Mouse (Mus musculus) heart, embryonic 16.5 days (tissue): ENCODE measurements at regions not wholly inside any gene's neighbourhood (a gene's known extent, or its start where the extent isn't known, plus 50 kb on each side); places are given as distances from the start of the nearest gene placed in this dataset.

ENCODE experiments used
- ATAC-seq: fragments of 200-750 bp; cut with Nextera tagmentation; replicated peaks from 2 replicates; pipeline ENCODE4 v1.8.0; 2017; ENCODE audit warnings: moderate number of reproducible peaks; ENCODE audit not compliant: insufficient read depth, low FRiP score; ENCODE audit errors: extremely low read depth
- H3K27ac ChIP-seq: fragments of 300-500 bp; sonication (generic); 2 replicates; pipeline ENCODE4 v1.5.1; 2014; ENCODE audit warnings: mild to moderate bottlenecking, low read length, control low read depth, moderate library complexity
- H3K27me3 ChIP-seq: fragments of 300-500 bp; sonication (generic); 2 replicates; pipeline ENCODE4 v1.6.1; 2014; ENCODE audit warnings: low read length, mixed read lengths; ENCODE audit not compliant: control insufficient read depth, insufficient read depth
- H3K36me3 ChIP-seq: fragments of 300-500 bp; sonication (generic); 2 replicates; pipeline ENCODE4 v1.6.1; 2014; ENCODE audit not compliant: control insufficient read depth, insufficient read depth
- H3K4me1 ChIP-seq: fragments of 300-500 bp; sonication (generic); 2 replicates; pipeline ENCODE4 v1.6.1; 2014; ENCODE audit warnings: low read length, mixed read lengths; ENCODE audit not compliant: control insufficient read depth, insufficient read depth
- H3K4me2 ChIP-seq: fragments of 300-500 bp; sonication (generic); 2 replicates; pipeline ENCODE4 v1.6.1; 2014; ENCODE audit warnings: low read depth, mild to moderate bottlenecking, control low read depth, low read length
- H3K4me3 ChIP-seq: fragments of 300-500 bp; sonication (generic); 2 replicates; pipeline ENCODE4 v1.5.1; 2014; ENCODE audit warnings: mild to moderate bottlenecking, control low read depth, low read length
- H3K9ac ChIP-seq: fragments of 300-500 bp; sonication (generic); 2 replicates; pipeline ENCODE4 v1.6.1; 2014; ENCODE audit warnings: low read length, control low read depth
- H3K9me3 ChIP-seq: fragments of 300-500 bp; sonication (generic); replicated peaks from 2 replicates; pipeline ENCODE4 v1.6.1; 2016; ENCODE audit warnings: low read length; ENCODE audit not compliant: control insufficient read depth
- WGBS: fragments of 180-500 bp; shearing (Covaris S2); extraction: QIAGEN DNeasy Blood & Tissue Kit; methylation state at CpG from one replicate; pipeline ENCODE4 v1.1.7; 2014; 5-methylcytosine and 5-hydroxymethylcytosine counted together

DNA sequence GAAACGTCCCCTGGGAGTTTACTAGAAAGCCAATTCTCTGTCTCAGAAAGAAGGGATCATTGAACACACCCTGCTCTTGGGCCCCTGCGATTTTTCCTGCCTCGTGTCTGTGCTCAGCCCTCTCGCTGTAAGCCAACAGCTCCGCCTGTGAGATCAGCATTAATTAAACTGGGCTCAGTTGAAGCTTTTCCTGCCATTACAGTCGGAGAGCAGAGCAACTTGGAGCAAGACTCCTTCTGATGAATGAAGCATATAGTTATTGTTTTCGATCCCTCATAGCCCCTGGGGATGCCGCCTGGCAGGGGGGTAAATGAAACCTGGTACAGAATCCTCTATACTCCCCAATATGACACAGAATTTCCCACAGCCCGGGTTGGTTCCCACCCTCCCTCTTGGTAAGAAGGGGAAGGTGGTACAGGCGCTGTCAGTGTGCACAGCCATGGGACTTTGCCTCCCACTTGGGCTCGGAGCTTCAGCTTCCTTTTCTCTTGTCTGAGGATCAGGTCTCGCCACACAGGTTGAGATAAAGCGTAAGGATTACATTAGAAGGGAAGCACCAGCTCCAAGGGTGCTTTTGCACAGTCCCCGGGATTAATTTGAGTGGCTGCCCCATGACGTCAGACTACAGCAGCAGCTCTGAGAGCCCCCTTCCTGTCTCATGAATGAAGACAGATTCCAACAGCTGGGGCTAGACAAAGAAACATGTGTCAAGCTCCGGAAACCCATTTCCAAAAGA is 257.1 kb downstream of the Mycn start:
- H3K27me3 ChIP-seq = no peaks in the 10 kb centered on the region
- no peak for ATAC-seq
- WGBS = 39% methylated on average over 16 of the region's 16 CpGs
- H3K36me3 ChIP-seq = no peaks in the 10 kb centered on the region
- peak overlapping the region; percentile 27 for H3K4me2 ChIP-seq
- no peaks in the 10 kb centered on the region for H3K9me3 ChIP-seq
- no peak overlapping the region for H3K27ac ChIP-seq
- H3K9ac ChIP-seq = no peak overlapping the region
- H3K4me1 ChIP-seq = peaks cover 23% of the 10 kb centered on the region
- H3K4me3 ChIP-seq = no peak overlapping the region

DNA sequence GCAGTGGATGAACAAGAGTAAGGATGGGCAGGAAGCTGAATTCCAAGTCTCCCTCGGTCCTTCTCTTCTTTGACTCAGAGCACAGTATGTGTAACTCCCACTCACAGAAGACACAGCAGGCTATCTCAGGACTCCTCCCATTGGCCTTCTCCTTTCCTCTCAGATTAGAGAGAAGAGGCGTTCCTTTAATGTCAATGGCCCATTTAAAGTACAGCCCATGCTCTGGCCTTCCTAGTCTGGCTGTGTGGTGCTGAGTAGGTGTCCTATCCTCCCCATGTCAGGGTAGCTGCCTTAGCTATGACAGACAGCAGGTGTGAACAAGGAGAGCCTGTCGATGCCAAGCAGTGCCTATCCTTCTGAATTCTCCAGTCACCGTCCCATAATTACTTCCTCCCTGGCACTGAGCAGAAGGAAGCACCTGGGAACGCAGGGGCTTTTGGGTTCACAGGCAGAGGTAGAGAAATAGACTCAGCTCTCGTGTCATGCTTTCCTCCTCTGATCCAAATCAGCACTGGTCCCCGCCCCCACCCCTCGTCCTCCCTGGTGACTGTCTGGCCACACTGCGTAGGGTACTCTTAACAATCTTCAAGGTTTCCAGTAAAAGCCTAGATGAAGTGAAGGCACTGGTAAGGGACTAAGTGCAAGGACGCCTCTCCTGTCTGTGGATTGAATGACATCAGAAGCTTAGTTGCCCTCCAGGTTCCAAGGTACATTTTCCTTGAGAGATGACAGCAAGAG is 257.8 kb downstream of the Mycn start:
- no peak overlapping the region for H3K27ac ChIP-seq

DNA sequence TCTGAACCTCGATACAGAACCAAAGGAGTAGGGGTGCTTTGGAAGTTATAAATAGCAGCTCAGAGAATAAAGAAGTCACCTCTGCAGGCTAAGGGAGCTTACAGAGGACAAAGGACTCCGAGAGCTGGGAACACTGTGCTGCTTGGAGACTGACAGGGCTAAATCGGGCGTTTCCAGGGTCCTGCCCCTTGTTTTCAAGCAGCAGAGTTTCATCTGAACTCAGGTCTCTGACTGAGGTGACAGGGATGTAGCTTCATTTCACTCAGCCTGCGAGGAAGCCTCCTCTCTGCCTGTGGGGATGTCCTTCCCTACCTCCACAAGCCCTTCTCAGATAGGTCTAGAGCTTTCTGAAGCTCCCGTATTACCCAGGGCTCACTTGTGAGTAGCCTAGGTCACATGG is 260.6 kb downstream of the Mycn start:
- Histone ChIP-seq H3K27ac (peak overlapping the region; percentile 85), H3K9ac (peak overlapping the region; percentile 28), H3K4me3 (peak overlapping the region; percentile 42), H3K4me2 (peak overlapping the region; percentile 60), H3K4me1 (peaks cover 23% of the 10 kb centered on the region), H3K9me3 (no peaks in the 10 kb centered on the region), H3K27me3 (no peaks in the 10 kb centered on the region), H3K36me3 (no peaks in the 10 kb centered on the region)
- 22% methylated on average over 6 of the region's 6 CpGs for WGBS
- ATAC-seq = peak; percentile 59; the same call in 1 of the 2 replicates

More for the DNA sequence above, 257.8 kb downstream of the Mycn start:
- Histone ChIP-seq H3K4me2 (no peak overlapping the region), H3K9ac (no peak overlapping the region), H3K4me1 (peaks cover 23% of the 10 kb centered on the region), H3K27me3 (no peaks in the 10 kb centered on the region), H3K9me3 (no peaks in the 10 kb centered on the region), H3K4me3 (no peak overlapping the region), H3K36me3 (no peaks in the 10 kb centered on the region)
- WGBS = 49% methylated on average over 10 of the region's 10 CpGs
- no peak for ATAC-seq

DNA sequence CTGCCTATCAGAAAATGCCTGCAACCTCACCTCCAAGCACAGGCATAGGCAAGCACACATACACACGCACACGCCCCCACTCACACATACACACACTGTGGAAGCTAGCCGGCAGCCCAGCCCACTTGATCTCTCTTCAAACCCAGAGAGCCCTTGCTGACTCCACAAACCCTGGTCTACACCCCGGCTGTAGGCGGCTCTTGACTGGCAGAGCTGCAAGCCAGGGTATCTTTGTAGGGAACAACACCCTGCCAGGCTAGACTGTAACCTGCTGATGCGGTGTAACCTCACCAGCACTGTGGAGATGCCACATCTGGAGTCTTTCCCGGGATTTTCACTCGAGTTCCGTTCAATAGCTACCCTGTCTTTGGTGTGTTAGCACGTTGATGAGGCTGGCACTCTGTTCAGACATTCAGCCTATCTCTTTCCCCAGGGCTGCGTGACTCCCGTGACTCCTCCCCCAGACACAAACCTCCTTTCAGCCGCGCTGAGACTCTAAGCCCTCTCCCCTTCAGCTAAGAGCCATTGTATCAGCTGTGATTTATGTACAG is 261.3 kb downstream of the Mycn start:
- 13% methylated on average over 14 of the region's 14 CpGs for WGBS
- H3K27ac ChIP-seq = peak overlapping the region; percentile 85
- H3K4me2 ChIP-seq = peak overlapping the region; percentile 60
- H3K4me3 ChIP-seq = peak overlapping the region; percentile 42
- H3K9ac ChIP-seq = peak overlapping the region; percentile 28
- peak; percentile 75 for ATAC-seq
- H3K27me3 ChIP-seq = no peaks in the 10 kb centered on the region
- no peaks in the 10 kb centered on the region for H3K9me3 ChIP-seq
- no peaks in the 10 kb centered on the region for H3K36me3 ChIP-seq
- H3K4me1 ChIP-seq = peaks cover 20% of the 10 kb centered on the region

DNA sequence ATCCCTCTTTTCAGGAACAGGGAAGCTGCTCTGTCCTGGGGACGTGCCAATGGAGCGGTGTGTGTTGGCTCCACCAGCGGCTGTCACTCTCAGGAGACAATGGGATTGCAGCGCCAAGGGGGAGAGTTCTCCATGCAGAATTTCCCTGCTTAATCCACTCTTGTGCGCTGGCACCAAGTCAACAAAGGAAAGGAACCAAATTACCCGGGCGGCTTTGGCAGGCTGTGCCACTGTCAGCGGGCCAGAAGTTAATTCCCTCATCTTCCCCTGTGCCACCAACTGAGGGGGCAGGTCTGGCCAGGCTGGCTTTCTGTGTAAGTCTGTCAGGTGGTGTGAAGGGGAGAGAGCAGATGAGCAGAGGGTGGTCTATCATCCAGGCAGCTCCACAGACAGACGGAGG is 265.0 kb downstream of the Mycn start:
- no peak for ATAC-seq
- no peaks in the 10 kb centered on the region for H3K9me3 ChIP-seq
- WGBS = 62% methylated on average over 9 of the region's 9 CpGs
- no peak overlapping the region for H3K9ac ChIP-seq
- no peaks in the 10 kb centered on the region for H3K27me3 ChIP-seq
- H3K4me1 ChIP-seq = peaks cover 5% of the 10 kb centered on the region; the same call in 1 of the 2 replicates
- no peaks in the 10 kb centered on the region for H3K36me3 ChIP-seq
- H3K27ac ChIP-seq = no peak overlapping the region
- H3K4me2 ChIP-seq = no peak overlapping the region
- H3K4me3 ChIP-seq = no peak overlapping the region

DNA sequence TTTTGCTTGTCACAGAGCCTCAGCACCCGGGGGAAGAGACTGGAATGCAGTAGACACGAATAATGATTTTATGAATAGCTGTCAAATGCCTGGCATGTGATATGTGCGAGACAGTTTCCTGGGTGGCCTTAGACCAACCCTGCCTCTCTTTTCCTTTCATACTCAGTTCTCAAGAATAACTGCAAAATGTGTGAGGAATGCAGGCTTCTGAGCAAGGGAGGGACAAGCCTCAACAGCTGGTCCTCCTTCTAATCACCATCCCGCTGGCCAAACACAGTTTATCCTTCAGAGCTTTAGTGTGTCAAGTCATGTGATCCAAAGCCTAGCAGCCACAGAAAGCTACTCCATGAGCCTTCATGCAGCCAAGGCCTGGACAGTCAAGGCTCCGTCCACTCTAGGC is 271.8 kb downstream of the Mycn start:
- ATAC-seq = 0 out of 2 replicates have a peak, but pooled peaks have one; percentile 32
- Histone ChIP-seq H3K9ac (no peak overlapping the region), H3K27ac (no peak overlapping the region), H3K4me1 (no peaks in the 10 kb centered on the region; the same call in 1 of the 2 replicates), H3K36me3 (no peaks in the 10 kb centered on the region), H3K4me2 (no peak overlapping the region), H3K9me3 (no peaks in the 10 kb centered on the region), H3K4me3 (no peak overlapping the region), H3K27me3 (no peaks in the 10 kb centered on the region)
- WGBS = 47% methylated on average over 5 of the region's 5 CpGs

DNA sequence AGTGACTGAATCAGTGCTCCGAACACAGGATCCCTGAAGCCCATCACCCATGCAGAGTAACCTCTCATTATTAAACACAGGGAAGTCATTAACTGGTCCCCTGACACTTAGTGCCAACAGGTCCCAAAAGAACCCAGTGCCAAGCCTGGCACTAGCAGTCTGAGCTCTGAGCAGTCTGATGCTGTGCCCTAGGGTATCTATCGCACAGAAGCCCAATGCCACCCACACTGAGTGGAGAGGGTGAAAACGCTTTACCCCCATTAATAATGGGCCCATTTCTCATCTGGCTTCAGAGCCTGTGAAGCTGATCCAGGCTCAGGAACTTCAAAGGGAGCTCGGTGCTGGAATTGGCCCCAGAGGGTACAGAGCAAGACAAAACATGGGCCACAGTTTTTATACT is 272.8 kb downstream of the Mycn start:
- H3K9me3 ChIP-seq = no peaks in the 10 kb centered on the region
- H3K9ac ChIP-seq = no peak overlapping the region
- no peak overlapping the region for H3K27ac ChIP-seq
- 87% methylated on average over 4 of the region's 4 CpGs for WGBS
- no peak overlapping the region for H3K4me3 ChIP-seq
- H3K4me1 ChIP-seq = no peaks in the 10 kb centered on the region
- no peaks in the 10 kb centered on the region for H3K36me3 ChIP-seq
- H3K27me3 ChIP-seq = no peaks in the 10 kb centered on the region
- H3K4me2 ChIP-seq = no peak overlapping the region
- no peak for ATAC-seq

DNA sequence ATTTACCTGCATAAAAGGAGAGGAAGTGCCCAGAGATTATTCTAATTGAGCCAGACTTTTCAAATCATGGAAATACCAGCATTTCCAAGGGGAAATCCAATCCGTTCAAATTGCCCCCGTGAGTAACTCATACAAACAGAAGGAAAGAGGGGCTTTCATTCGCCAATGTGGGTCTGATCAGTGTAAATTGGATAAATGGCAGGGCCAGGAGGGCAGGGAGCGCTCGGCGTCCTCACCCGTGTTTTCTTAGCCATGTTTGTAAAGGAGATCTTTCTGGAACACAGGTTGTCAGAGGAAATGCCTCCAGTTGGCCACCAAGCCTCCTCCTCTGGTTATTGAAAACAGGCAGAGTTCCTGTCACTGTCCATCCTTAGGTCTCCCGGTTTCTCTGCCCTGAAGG is 286.1 kb downstream of the Mycn start:
- H3K9ac ChIP-seq = no peak overlapping the region
- H3K4me2 ChIP-seq = no peak overlapping the region
- 80% methylated on average over 8 of the region's 8 CpGs for WGBS
- H3K27ac ChIP-seq = no peak overlapping the region
- no peak overlapping the region for H3K4me3 ChIP-seq
- ATAC-seq = no peak
- no peaks in the 10 kb centered on the region for H3K27me3 ChIP-seq
- H3K36me3 ChIP-seq = no peaks in the 10 kb centered on the region
- H3K9me3 ChIP-seq = peaks cover 7% of the 10 kb centered on the region
- H3K4me1 ChIP-seq = no peaks in the 10 kb centered on the region

DNA sequence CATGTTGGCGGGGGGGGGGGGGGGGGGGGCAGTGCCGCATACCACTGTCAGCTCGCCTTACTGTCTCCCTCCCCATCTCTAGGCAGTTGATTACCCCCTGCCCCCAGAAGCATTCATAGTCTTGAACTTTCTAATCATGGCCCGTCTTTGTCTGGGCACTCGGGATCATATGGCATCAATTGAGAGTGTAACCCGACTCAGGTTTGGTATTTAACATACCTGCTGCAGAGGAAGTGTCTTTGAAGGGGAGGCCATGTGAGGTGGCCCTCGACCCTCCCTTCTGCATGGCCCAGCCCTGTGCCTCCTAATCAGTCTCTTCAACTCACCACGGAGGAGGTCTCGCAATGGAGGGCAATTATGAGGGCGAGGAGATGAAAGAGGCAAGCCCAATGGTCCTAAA is 286.5 kb downstream of the Mycn start:
- Histone ChIP-seq H3K4me1 (no peaks in the 10 kb centered on the region), H3K4me2 (no peak overlapping the region), H3K4me3 (no peak overlapping the region), H3K9ac (no peak overlapping the region), H3K27ac (no peak overlapping the region), H3K36me3 (no peaks in the 10 kb centered on the region), H3K9me3 (peaks cover 7% of the 10 kb centered on the region), H3K27me3 (no peaks in the 10 kb centered on the region)
- ATAC-seq = no peak
- WGBS = 74% methylated on average over 9 of the region's 10 CpGs
